Mouse (Mus musculus) megakaryocyte, embryonic 14.5 days (primary cell): Measurements from ENCODE around the gene Reln.

Experiments
- FLI1 ChIP-seq: IDR thresholded peaks from 2 replicates; pipeline ENCODE4 v1.6.1; 2012; ENCODE audit warnings: low read length, inconsistent platforms, mixed read lengths
- GATA1 ChIP-seq: IDR thresholded peaks from 3 replicates; pipeline ENCODE4 v1.6.1; 2012; ENCODE audit warnings: mixed read lengths, low read length, inconsistent platforms, borderline replicate concordance

- TF ChIP-seq GATA1 (no peak), FLI1 (no peak)
Measured at GRCm38 (mm10) chr5:22160935-22161334, 183.6 kb downstream of the Reln start.
